Mouse (Mus musculus) MEL (cell line): ENCODE data around the gene Ncam1. TPM values are rescaled to one million over a fixed set of nuclear protein-coding genes. Genes with fewer than 3 reads are reported as not detected.

Source experiments
- DNase-seq: peaks from one replicate; pipeline ENCODE4 v3.0.0; 2011; ENCODE audit warnings: low read depth, low spot score
- H3K27ac ChIP-seq: 2 replicates; pipeline ENCODE4 v1.5.1; 2012; ENCODE audit warnings: low read depth, mild to moderate bottlenecking, control low read depth, low read length, moderate library complexity; ENCODE audit not compliant: control insufficient read depth
- H3K27me3 ChIP-seq, 2 experiments: fragments of 150-350 bp in 1 of 2; sonication (generic) in 1 of 2; 2 replicates each; pipeline ENCODE4 v1.6.1; 2012; ENCODE audit warnings: low read length in 2 of 2, mild to moderate bottlenecking in 2 of 2, improper control_type of control experiment in 1 of 2, moderate library complexity in 1 of 2; ENCODE audit not compliant: insufficient read depth in 2 of 2, control insufficient read depth in 1 of 2
- H3K36me3 ChIP-seq, 2 experiments: 2 replicates each; pipeline ENCODE4 v1.6.1; 2012 to 2014; ENCODE audit warnings: low read length in 2 of 2, improper control_type of control experiment in 1 of 2, inconsistent platforms in 1 of 2, mild to moderate bottlenecking in 1 of 2; ENCODE audit not compliant: insufficient read depth in 2 of 2, control insufficient read depth in 1 of 2
- H3K4me1 ChIP-seq, 2 experiments: fragments of 150-350 bp in 1 of 2; sonication (generic) in 1 of 2; 2 replicates each; pipeline ENCODE4 v1.6.1; 2012; ENCODE audit warnings: low read length in 2 of 2, improper control_type of control experiment in 1 of 2, mild to moderate bottlenecking in 1 of 2; ENCODE audit not compliant: insufficient read depth in 2 of 2, control insufficient read depth in 1 of 2
- H3K4me3 ChIP-seq, 2 experiments: fragments of 150-350 bp in 1 of 2; sonication (generic) in 1 of 2; 2 replicates each; pipeline ENCODE4 v1.5.1; 2012; ENCODE audit warnings: low read depth in 2 of 2, low read length in 2 of 2, mild to moderate bottlenecking in 2 of 2, moderate library complexity in 2 of 2, control low read depth in 1 of 2, improper control_type of control experiment in 1 of 2; ENCODE audit not compliant: control insufficient read depth in 1 of 2, insufficient read depth in 1 of 2
- H3K79me2 ChIP-seq: 2 replicates; pipeline ENCODE4 v1.6.1; 2012; ENCODE audit warnings: mild to moderate bottlenecking, low read length, moderate library complexity; ENCODE audit not compliant: control insufficient read depth, poor library complexity, insufficient read depth
- H3K9ac ChIP-seq: 2 replicates; pipeline ENCODE4 v1.6.1; 2012; ENCODE audit warnings: low read depth, mild to moderate bottlenecking, control low read depth, low read length, moderate library complexity; ENCODE audit not compliant: control insufficient read depth, poor library complexity, severe bottlenecking
- H3K9me3 ChIP-seq: fragments of 150-350 bp; sonication (generic); replicated peaks from 2 replicates; pipeline ENCODE4 v1.6.1; 2012; ENCODE audit warnings: mild to moderate bottlenecking, low read length, improper control_type of control experiment, moderate library complexity; ENCODE audit not compliant: insufficient read depth
- CHD1 ChIP-seq: IDR thresholded peaks from 2 replicates; pipeline ENCODE4 v1.6.1; 2012; ENCODE audit warnings: low read depth, mild to moderate bottlenecking, inconsistent platforms, low read length, improper control_type of control experiment
- CHD2 ChIP-seq: IDR thresholded peaks from 2 replicates; pipeline ENCODE4 v1.6.1; 2011; ENCODE audit warnings: low read length, improper control_type of control experiment
- ELF1 ChIP-seq: IDR thresholded peaks from 2 replicates; pipeline ENCODE4 v1.6.1; 2014; ENCODE audit warnings: low read depth, mild to moderate bottlenecking, inconsistent platforms, low read length, improper control_type of control experiment, moderate library complexity
- EP300 ChIP-seq, 2 experiments: IDR thresholded peaks; 2 replicates each; pipeline ENCODE4 v1.6.1; 2011; ENCODE audit warnings: improper control_type of control experiment in 2 of 2, low read length in 2 of 2, low read depth in 1 of 2, mild to moderate bottlenecking in 1 of 2
- GATA1 ChIP-seq: IDR thresholded peaks from 2 replicates; pipeline ENCODE4 v1.6.1; 2011; ENCODE audit warnings: low read depth, low read length, improper control_type of control experiment
- HCFC1 ChIP-seq: IDR thresholded peaks from 2 replicates; pipeline ENCODE4 v1.6.1; 2012; ENCODE audit warnings: low read depth, mild to moderate bottlenecking, inconsistent platforms, low read length, improper control_type of control experiment, moderate library complexity
- KAT2A ChIP-seq: conservative IDR thresholded peaks from 2 replicates; pipeline ENCODE4 v1.6.1; 2012; ENCODE audit warnings: low read depth, low read length, improper control_type of control experiment, inconsistent platforms
- MAFK ChIP-seq: IDR thresholded peaks from 2 replicates; pipeline ENCODE4 v1.6.1; 2011; ENCODE audit warnings: low read depth, mild to moderate bottlenecking, low read length, improper control_type of control experiment, borderline replicate concordance
- MAX ChIP-seq: IDR thresholded peaks from 2 replicates; pipeline ENCODE4 v1.6.1; 2011; ENCODE audit warnings: low read length, improper control_type of control experiment
- MXI1 ChIP-seq: IDR thresholded peaks from 2 replicates; pipeline ENCODE4 v1.6.1; 2011; ENCODE audit warnings: mild to moderate bottlenecking, low read depth, low read length, improper control_type of control experiment
- MYB ChIP-seq: IDR thresholded peaks from 2 replicates; pipeline ENCODE4 v1.6.1; 2011; ENCODE audit warnings: mild to moderate bottlenecking, low read depth, low read length, improper control_type of control experiment
- MYC ChIP-seq: IDR thresholded peaks from 2 replicates; pipeline ENCODE4 v1.6.1; 2011; ENCODE audit warnings: low read depth, mild to moderate bottlenecking, low read length, improper control_type of control experiment, moderate library complexity
- NELFE ChIP-seq: IDR thresholded peaks from 2 replicates; pipeline ENCODE4 v1.6.1; 2011; ENCODE audit warnings: low read depth, low read length, improper control_type of control experiment
- NRF1 ChIP-seq: IDR thresholded peaks from 2 replicates; pipeline ENCODE4 v1.6.1; 2014; ENCODE audit warnings: low read depth, mild to moderate bottlenecking, inconsistent platforms, low read length, improper control_type of control experiment, moderate library complexity; ENCODE audit not compliant: poor library complexity, insufficient read depth, severe bottlenecking
- POLR2A ChIP-seq, 2 experiments: IDR thresholded peaks; 2 replicates each; pipeline ENCODE4 v1.6.1; 2011 to 2012; ENCODE audit warnings: low read length in 2 of 2, mild to moderate bottlenecking in 2 of 2, control low read depth in 1 of 2, improper control_type of control experiment in 1 of 2, low read depth in 1 of 2, moderate library complexity in 1 of 2; ENCODE audit not compliant: control insufficient read depth in 1 of 2, insufficient read depth in 1 of 2, poor library complexity in 1 of 2
- RAD21 ChIP-seq: IDR thresholded peaks from 2 replicates; pipeline ENCODE4 v1.6.1; 2011; ENCODE audit warnings: mild to moderate bottlenecking, low read depth, low read length, improper control_type of control experiment
- RCOR1 ChIP-seq: IDR thresholded peaks from 2 replicates; pipeline ENCODE4 v1.6.1; 2012; ENCODE audit warnings: low read depth, mild to moderate bottlenecking, inconsistent platforms, low read length, improper control_type of control experiment
- SIN3A ChIP-seq: IDR thresholded peaks from 2 replicates; pipeline ENCODE4 v1.6.1; 2012; ENCODE audit warnings: low read length, improper control_type of control experiment, inconsistent platforms
- TBP ChIP-seq: IDR thresholded peaks from 2 replicates; pipeline ENCODE4 v1.8.0; 2011; ENCODE audit warnings: low read depth, low read length, improper control_type of control experiment
- UBTF ChIP-seq: IDR thresholded peaks from 2 replicates; pipeline ENCODE4 v1.6.1; 2012; ENCODE audit warnings: low read depth, mild to moderate bottlenecking, inconsistent platforms, low read length, improper control_type of control experiment, moderate library complexity, borderline replicate concordance; ENCODE audit not compliant: insufficient read depth
- ZC3H11A ChIP-seq: IDR thresholded peaks from 2 replicates; pipeline ENCODE4 v1.6.1; 2012; ENCODE audit warnings: low read depth, mild to moderate bottlenecking, inconsistent platforms, low read length, improper control_type of control experiment
- ZKSCAN1 ChIP-seq: IDR thresholded peaks from 2 replicates; pipeline ENCODE4 v1.6.1; 2012; ENCODE audit warnings: low read depth, mild to moderate bottlenecking, inconsistent platforms, low read length, improper control_type of control experiment, moderate library complexity
- polyA plus RNA-seq, 2 experiments: library from polyadenylated mRNA; stranded (reverse) in 1 of 2; unstranded in 1 of 2; fragments of >175 nt in 1 of 2; fragments of >200 nt in 1 of 2; gene quantifications; 2 replicates each; pipeline versions ENCODE4 v1.2.1 to v1.2.4; 2012; ENCODE audit warnings: low replicate concordance in 2 of 2, low read depth in 1 of 2; ENCODE audit not compliant: insufficient read length in 2 of 2, insufficient read depth in 1 of 2, missing spikeins in 1 of 2
- total RNA-seq: library from RNA; depleted of rRNA; stranded (reverse); fragments of 300-350 nt; gene quantifications from 2 replicates; pipeline ENCODE4 v1.2.3, GENCODE M21; 2012

The Ncam1 gene
- total and polyA plus RNA-seq, 3 experiments = not detected

- Histone ChIP-seq H3K9me3 (no peaks in the 10 kb centered on the region), H3K27me3 (no peaks in the 10 kb centered on the region), H3K79me2 (no peaks in the 10 kb centered on the region)
- DNase-seq = no peak
- no peak for TF ChIP-seq HCFC1
- TF ChIP-seq ZC3H11A = no peak
- TF ChIP-seq NRF1 = no peak
- TF ChIP-seq CHD2 = no peak
- no peak for TF ChIP-seq RCOR1
- TF ChIP-seq EP300 (IDR thresholded peaks at IDR 0.05; ENCODE audit: low read depth in 1 of 2, low read length in 2 of 2) = no peak
- TF ChIP-seq MYC = no peak
- no peak for TF ChIP-seq RAD21
- TF ChIP-seq POLR2A (IDR thresholded peaks at IDR 0.05; ENCODE audit: control insufficient read depth in 1 of 2, insufficient read depth in 1 of 2, low read depth in 1 of 2, low read length in 2 of 2, poor library complexity in 1 of 2) = no peak
- no peak for TF ChIP-seq UBTF
- TF ChIP-seq NELFE = no peak
- TF ChIP-seq MYB = no peak
- no peak for TF ChIP-seq ZKSCAN1
- no peak for TF ChIP-seq ELF1
- no peak for TF ChIP-seq MAX
- TF ChIP-seq KAT2A = no peak
- TF ChIP-seq SIN3A = no peak
- TF ChIP-seq, all 39 proteins: peak for 0
- Histone ChIP-seq H3K4me1 (no peaks in the 10 kb centered on the region), H3K27ac (no peak overlapping the region), H3K36me3 (no peaks in the 10 kb centered on the region), H3K9ac (no peak overlapping the region), H3K4me3 (no peak overlapping the region)
Observed at GRCm38 (mm10) chr9:49509094-49509493, 289.6 kb downstream of the Ncam1 start.

- H3K27me3 ChIP-seq = no peaks in the 10 kb centered on the region
- H3K4me1 ChIP-seq = no peaks in the 10 kb centered on the region
- no peak overlapping the region for H3K27ac ChIP-seq
- TF ChIP-seq SIN3A = no peak
- no peak for TF ChIP-seq CHD2
- no peak for TF ChIP-seq MXI1
- no peak for TF ChIP-seq MAFK
- no peak for TF ChIP-seq RCOR1
- no peak for TF ChIP-seq TBP
- TF ChIP-seq CHD1 = no peak
- no peak for TF ChIP-seq GATA1
- H3K9ac ChIP-seq = no peak overlapping the region
- no peak for DNase-seq
- no peaks in the 10 kb centered on the region for H3K9me3 ChIP-seq
- H3K79me2 ChIP-seq = no peaks in the 10 kb centered on the region
- H3K4me3 ChIP-seq = no peak overlapping the region
- no peaks in the 10 kb centered on the region for H3K36me3 ChIP-seq
Observed at GRCm38 (mm10) chr9:49507829-49508585, 290.7 kb downstream of the Ncam1 start.
